Comparison of ENCODE assay signal across 8 mouse cellular contexts in the genomic region with DNA sequence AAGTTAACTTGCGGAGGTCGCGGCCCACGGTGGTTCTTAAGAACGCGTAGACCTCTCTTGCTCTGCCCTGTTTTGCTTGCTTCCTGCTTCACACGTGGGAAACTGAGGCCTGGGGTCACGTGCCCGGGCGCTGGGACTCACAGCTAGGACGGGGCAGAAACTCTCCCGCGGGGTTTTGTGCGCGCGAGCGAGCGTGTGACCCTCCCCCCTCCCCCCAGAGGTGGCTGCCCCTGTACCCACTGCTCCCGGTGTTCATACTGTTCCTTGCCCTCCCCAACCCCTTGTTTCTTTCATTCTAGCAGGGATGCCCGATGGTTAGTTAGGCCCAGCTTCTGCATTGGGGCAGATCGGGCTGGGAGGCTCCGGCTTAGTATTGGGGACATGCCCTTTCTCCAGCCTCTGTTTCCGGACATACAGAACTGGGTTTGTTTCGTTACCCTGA. TPM values are rescaled to one million over a fixed set of nuclear protein-coding genes. Genes with fewer than 3 reads are reported as not detected.
DNase-seq lines count a peak whose midpoint lies in the region; ATAC-seq and TF ChIP-seq lines count a peak whose summit lies in the region.

No protein-coding gene starts in this region.

- H3K36me3 ChIP-seq in kidney, adult 2 months (ENCODE audit: control insufficient read depth, insufficient read depth, low read length), result no peaks in the 10 kb centered on the region
- H3K36me3 ChIP-seq in hindbrain, embryonic 12.5 days, result no peaks in the 10 kb centered on the region
- H3K36me3 ChIP-seq in midbrain, embryonic 11.5 days (ENCODE audit: control insufficient read depth, insufficient read depth, low read length), result no peaks in the 10 kb centered on the region

- H3K27me3 ChIP-seq in kidney, adult 2 months (replicated peaks; ENCODE audit: control insufficient read depth, insufficient read depth, low read length), result no peaks in the 10 kb centered on the region
- H3K27me3 ChIP-seq in hindbrain, embryonic 12.5 days, result no peaks in the 10 kb centered on the region
- peaks cover 2% of the 10 kb centered on the region; the same call in 1 of the 2 replicates for H3K27me3 ChIP-seq in midbrain, embryonic 11.5 days (ENCODE audit: control insufficient read depth, insufficient read depth, low read length)

- peak overlapping the region; percentile 74 for H3K4me3 ChIP-seq in kidney, adult 2 months (ENCODE audit: insufficient read depth, low read depth, low read length)
- peak overlapping the region; percentile 75 for H3K4me3 ChIP-seq in hindbrain, embryonic 12.5 days
- peak overlapping the region; percentile 83 for H3K4me3 ChIP-seq in midbrain, embryonic 11.5 days (ENCODE audit: low read depth, low read length)

- peak; percentile 0 for ATAC-seq in activated CD4-positive, CD25-positive, alpha-beta regulatory T cell, adult 4 months
- ATAC-seq in hindbrain, embryonic 12.5 days (ENCODE audit: low FRiP score), result peak; percentile 26; the same call in 1 of the 2 replicates
- ATAC-seq in midbrain, embryonic 11.5 days (ENCODE audit: low FRiP score), result no peak; the same call in 1 of the 2 replicates

- H3K9ac ChIP-seq in hindbrain, embryonic 12.5 days, result peak overlapping the region; percentile 82
- H3K9ac ChIP-seq in midbrain, embryonic 11.5 days (ENCODE audit: low read length), result peak overlapping the region; percentile 77

- H3K4me1 ChIP-seq in kidney, adult 2 months (ENCODE audit: control insufficient read depth, insufficient read depth, low read length), result peaks cover 3% of the 10 kb centered on the region; the same call in 1 of the 2 replicates
- H3K4me1 ChIP-seq in hindbrain, embryonic 12.5 days, result peaks cover 42% of the 10 kb centered on the region
- peaks cover 11% of the 10 kb centered on the region for H3K4me1 ChIP-seq in midbrain, embryonic 11.5 days (ENCODE audit: control insufficient read depth, insufficient read depth, low read length)

- H3K27ac ChIP-seq in kidney, adult 2 months (ENCODE audit: insufficient read depth, low read depth, low read length), result peak overlapping the region; percentile 76
- peak overlapping the region; percentile 58 for H3K27ac ChIP-seq in hindbrain, embryonic 12.5 days
- H3K27ac ChIP-seq in midbrain, embryonic 11.5 days (ENCODE audit: low read depth, low read length), result peak overlapping the region; percentile 35; the same call in 1 of the 2 replicates

- no peaks in the 10 kb centered on the region for H3K9me3 ChIP-seq in hindbrain, embryonic 12.5 days (replicated peaks)
- no peaks in the 10 kb centered on the region for H3K9me3 ChIP-seq in midbrain, embryonic 11.5 days (ENCODE audit: control insufficient read depth, low read length)

- WGBS in kidney, adult 2 months, result under 1% methylated on average over 24 of the region's 24 CpGs
- under 1% methylated on average over 24 of the region's 24 CpGs for WGBS in hindbrain, embryonic 12.5 days
- under 1% methylated on average over 24 of the region's 24 CpGs for WGBS in midbrain, embryonic 11.5 days

- no peak for TF ChIP-seq CTCF in kidney, adult 2 months (conservative IDR thresholded peaks at IDR 0.05; ENCODE audit: insufficient read depth, insufficient read length, low read depth, low read length)

- H3K4me2 ChIP-seq in hindbrain, embryonic 12.5 days (replicated peaks), result peak overlapping the region; percentile 82
- peak overlapping the region; percentile 92 for H3K4me2 ChIP-seq in midbrain, embryonic 11.5 days

- no peak for TF ChIP-seq POLR2A in kidney, adult 2 months (IDR thresholded peaks at IDR 0.05; ENCODE audit: low read depth, low read length)

- DNase-seq in kidney, adult 2 months, result no peak
- no peak for DNase-seq in kidney, postnatal 10 days
- DNase-seq in midbrain, embryonic 11.5 days (ENCODE audit: low spot score, missing footprints), result peak; percentile 91
- no peak for DNase-seq in right cerebral cortex, adult 2 months (ENCODE audit: low spot score in 2 of 2)
- DNase-seq in adrenal gland, postnatal 25 days, result no peak
- DNase-seq in layer of hippocampus, adult 9-10 months (ENCODE audit: low spot score), result no peak

RNA-seq across cellular contexts. Expression of a gene that starts 0.4 kb away (rescaled TPM):
- 37.6 and 42.0 TPM in 2 replicates for polyA plus RNA-seq in kidney, adult 2 months (2012; rRNA removed)
- polyA plus RNA-seq in activated CD4-positive, CD25-positive, alpha-beta regulatory T cell, adult 4 months (2017; shearing (Covaris generic)), result 10 to 100 TPM; 75.0 to 86.1 TPM
- 31.7 and 35.4 TPM in 2 replicates for polyA plus RNA-seq in hindbrain, embryonic 12.5 days (2016; fragmentation: Nextera tagmentation; extraction: Ambion mirVana)
- polyA plus RNA-seq in midbrain, embryonic 11.5 days (2014; fragmentation: Nextera tagmentation; extraction: Ambion mirVana), result 29.3 and 33.5 TPM in 2 replicates
- total RNA-seq in adrenal gland, postnatal 25 days (2021), result 144 and 210 TPM in 2 replicates

RNA-seq across cellular contexts. Expression of a gene that starts 21.3 kb away (rescaled TPM):
- polyA plus RNA-seq in kidney, adult 2 months (2012; rRNA removed), result 0.14 TPM in 1 of 2 replicates, not detected in the other
- not detected for polyA plus RNA-seq in activated CD4-positive, CD25-positive, alpha-beta regulatory T cell, adult 4 months (2017; shearing (Covaris generic))
- 2.0 and 2.3 TPM in 2 replicates for polyA plus RNA-seq in hindbrain, embryonic 12.5 days (2016; fragmentation: Nextera tagmentation; extraction: Ambion mirVana)
- 0.29 and 0.84 TPM in 2 replicates for polyA plus RNA-seq in midbrain, embryonic 11.5 days (2014; fragmentation: Nextera tagmentation; extraction: Ambion mirVana)
- 1.1 and 2.7 TPM in 2 replicates for total RNA-seq in adrenal gland, postnatal 25 days (2021)

RNA-seq across cellular contexts. Expression of a gene that starts 24.6 kb away (rescaled TPM):
- 0.35 TPM in 1 of 2 replicates, not detected in the other for polyA plus RNA-seq in kidney, adult 2 months (2012; rRNA removed)
- polyA plus RNA-seq in activated CD4-positive, CD25-positive, alpha-beta regulatory T cell, adult 4 months (2017; shearing (Covaris generic)), result not detected
- polyA plus RNA-seq in hindbrain, embryonic 12.5 days (2016; fragmentation: Nextera tagmentation; extraction: Ambion mirVana), result 1.8 and 2.3 TPM in 2 replicates
- 0.52 and 2.0 TPM in 2 replicates for polyA plus RNA-seq in midbrain, embryonic 11.5 days (2014; fragmentation: Nextera tagmentation; extraction: Ambion mirVana)
- 14.8 and 16.5 TPM in 2 replicates for total RNA-seq in adrenal gland, postnatal 25 days (2021)

RNA-seq across cellular contexts. Expression of a gene that starts 49.2 kb away (rescaled TPM):
- polyA plus RNA-seq in kidney, adult 2 months (2012; rRNA removed), result 26.7 and 29.1 TPM in 2 replicates
- 10 to 100 TPM; 11.8 to 18.4 TPM for polyA plus RNA-seq in activated CD4-positive, CD25-positive, alpha-beta regulatory T cell, adult 4 months (2017; shearing (Covaris generic))
- 38.1 TPM in 2 replicates for polyA plus RNA-seq in hindbrain, embryonic 12.5 days (2016; fragmentation: Nextera tagmentation; extraction: Ambion mirVana)
- polyA plus RNA-seq in midbrain, embryonic 11.5 days (2014; fragmentation: Nextera tagmentation; extraction: Ambion mirVana), result 22.1 and 25.8 TPM in 2 replicates
- total RNA-seq in adrenal gland, postnatal 25 days (2021), result 33.3 and 38.6 TPM in 2 replicates
